Mouse (Mus musculus) duodenum, adult 2 months (tissue): ENCODE results near the gene Snca. TPM values are rescaled to one million over a fixed set of nuclear protein-coding genes. Genes with fewer than 3 reads are reported as not detected.

ENCODE experiments used
- polyA plus RNA-seq: library from polyadenylated mRNA; depleted of rRNA; stranded (reverse); fragments of >200 nt; gene quantifications from 2 replicates; pipeline ENCODE4 v1.2.3, GENCODE M21; 2012; ENCODE audit warnings: low replicate concordance; rRNA removed

Gene Snca
- polyA plus RNA-seq, result 0.08 and 0.32 TPM in 2 replicates

GRCm38 (mm10) chr6:60829282-60829891, at the start of gene Snca:
Snca (minus strand) TSS chr6:60829855.

Other genes with a start within 250 kb of the Snca start
- 0.88 and 1.00 TPM in 2 replicates for gene Mmrn1, start 95.1 kb upstream of the Snca start, polyA plus RNA-seq